Mouse (Mus musculus): ENCODE results near the gene Hoxd9.
A peak's percentile ranks its signal among the peaks of the same experiment; 100 is the strongest.

Gene Hoxd9

DNA sequence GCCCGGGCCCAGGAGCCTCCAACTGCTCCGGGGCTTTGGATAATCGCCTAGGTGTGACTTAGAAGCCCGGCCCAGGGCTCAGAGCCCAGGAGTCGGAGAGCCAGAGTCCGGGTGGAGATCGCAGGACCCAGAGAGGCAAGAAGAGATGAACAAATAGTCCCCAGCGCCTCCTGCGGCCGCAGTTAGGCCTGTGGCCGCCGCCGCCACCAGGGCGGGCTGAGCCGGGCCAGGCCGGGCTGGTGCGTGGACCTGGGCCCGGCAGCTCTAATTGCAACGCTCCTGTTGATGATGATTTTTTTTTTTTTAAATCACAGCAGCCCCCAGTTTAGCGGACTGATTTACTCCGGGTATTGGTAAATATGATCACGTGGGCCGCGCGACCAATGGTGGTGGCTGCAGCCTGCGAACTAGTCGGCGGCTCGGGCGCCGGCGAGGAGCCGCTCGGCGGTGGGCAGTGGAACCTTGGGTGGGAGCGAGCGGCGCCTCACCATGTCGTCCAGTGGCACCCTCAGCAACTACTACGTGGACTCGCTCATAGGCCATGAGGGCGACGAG lies at the start of gene Hoxd9:
TSS of gene Hoxd9 (plus strand) at position 161 of the 555 bp plus-strand sequence.
- peak; percentile 79 for DNase-seq (ENCODE audit: low spot score)

GRCm38 (mm10) chr2:74652996-74653340 lies 44.6 kb upstream of the Hoxd9 start:
- DNase-seq (ENCODE audit: low spot score), result no peak

DNA sequence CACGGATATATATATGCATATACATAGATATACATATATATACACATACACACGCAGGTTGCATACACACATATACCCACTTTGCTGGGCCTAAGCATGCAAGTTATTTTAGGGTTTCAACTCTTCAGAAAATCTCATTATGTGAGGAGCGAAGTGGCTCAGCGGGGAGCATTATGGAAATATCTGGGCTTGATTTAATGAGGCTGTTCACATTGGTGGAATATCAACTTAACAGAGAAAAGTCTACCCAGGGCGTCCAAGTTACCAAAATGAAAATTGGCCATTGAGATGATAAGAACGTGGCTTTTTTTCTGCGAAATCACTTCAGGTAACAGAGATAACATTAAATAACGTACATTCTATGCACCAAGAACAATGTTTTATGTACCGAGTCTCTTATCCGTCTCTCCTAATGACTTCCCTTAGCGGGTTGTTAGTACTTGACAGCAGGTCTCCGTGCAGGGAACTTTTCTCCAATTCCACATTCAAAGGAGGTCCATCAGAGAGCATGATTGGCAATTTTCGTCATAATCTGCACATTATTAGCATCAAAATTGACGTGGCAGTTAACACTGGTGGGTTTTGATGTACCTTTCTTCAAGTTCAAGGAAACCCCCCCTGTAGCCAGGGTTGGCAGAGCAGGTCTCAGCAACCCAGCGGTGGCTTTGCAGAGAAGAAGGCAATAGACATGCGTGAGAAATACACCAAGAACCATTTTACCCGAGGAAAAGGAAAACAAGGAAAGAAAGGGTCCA lies 43.6 kb upstream of the Hoxd9 start:
- DNase-seq (ENCODE audit: low spot score), result no peak

DNA sequence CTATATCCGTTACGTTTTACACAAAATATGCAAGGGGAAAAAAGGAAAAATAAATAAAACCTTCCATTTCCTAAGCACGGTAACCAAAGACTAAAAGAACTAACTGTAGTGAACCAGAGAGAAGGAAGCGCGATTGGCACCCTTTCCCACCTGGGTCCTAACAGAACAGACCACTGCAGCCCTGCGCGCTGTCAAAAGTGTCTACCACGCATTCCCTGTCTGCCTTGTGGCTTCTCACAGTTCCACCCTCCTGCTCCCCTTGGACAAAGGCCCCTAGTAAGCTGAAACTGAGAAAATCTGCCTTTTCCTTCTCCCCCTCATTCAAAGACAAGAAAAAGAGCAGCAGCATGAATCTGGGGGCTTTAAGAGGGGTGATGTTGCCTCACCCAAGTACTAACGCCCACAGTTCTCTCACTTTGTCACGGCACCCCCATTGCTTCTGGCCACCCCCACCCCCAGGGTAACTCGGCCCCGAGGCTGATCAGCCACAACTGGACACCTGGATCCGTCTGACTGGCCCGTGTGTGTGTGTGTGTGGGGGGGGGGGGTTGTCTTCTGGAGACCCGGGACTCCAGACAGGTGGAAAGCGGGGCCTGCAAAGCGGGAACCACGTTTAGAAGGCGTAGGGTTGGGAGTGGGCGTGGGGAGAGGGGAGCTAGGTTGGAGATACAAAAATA lies 42.6 kb upstream of the Hoxd9 start:
- no peak for DNase-seq (ENCODE audit: low spot score)

- DNase-seq (ENCODE audit: low spot score), result peak; percentile 71
Observed at GRCm38 (mm10) chr2:74655420-74655781, 42.1 kb upstream of the Hoxd9 start.

DNA sequence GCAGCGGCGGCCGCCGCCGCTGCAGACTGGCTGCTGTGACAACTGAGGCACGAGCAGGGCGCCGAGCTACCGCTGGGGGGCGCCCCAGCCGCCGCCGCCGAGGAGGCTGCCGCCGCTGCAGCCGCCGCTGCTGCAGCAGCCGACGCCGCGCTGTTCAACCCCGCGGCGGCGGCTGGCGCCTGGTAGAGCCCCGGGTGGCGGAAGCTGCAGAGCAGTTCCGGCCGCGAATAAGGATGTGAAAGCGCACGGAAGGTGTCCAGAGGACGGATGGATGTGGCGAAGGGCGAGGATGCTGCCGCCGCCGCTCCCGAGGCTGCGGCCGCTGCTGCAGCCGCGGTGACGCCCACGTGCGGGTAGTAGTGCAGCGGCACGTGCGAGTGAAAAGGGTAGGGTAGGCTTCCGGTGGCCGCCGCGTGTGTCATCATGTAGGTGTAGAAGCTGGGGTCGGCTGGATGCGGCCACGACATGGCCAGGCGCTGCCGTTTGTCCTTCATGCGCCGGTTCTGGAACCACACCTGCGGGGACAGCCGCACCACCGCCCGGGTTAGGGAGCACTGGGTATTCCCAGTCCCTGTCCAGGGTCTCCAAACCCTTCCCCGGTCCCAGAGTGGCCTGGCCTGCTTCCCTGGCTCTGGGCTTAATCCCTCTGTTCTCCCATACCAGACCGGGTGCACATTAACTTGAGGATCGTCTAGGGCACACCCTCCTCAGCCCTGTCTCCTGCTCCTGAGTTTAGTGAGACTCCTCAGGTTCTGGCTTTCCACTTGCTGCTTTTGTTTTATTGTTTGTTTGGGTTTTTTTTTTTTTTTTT lies 41.5 kb upstream of the Hoxd9 start:
- DNase-seq (ENCODE audit: low spot score), result peak; percentile 28

DNA sequence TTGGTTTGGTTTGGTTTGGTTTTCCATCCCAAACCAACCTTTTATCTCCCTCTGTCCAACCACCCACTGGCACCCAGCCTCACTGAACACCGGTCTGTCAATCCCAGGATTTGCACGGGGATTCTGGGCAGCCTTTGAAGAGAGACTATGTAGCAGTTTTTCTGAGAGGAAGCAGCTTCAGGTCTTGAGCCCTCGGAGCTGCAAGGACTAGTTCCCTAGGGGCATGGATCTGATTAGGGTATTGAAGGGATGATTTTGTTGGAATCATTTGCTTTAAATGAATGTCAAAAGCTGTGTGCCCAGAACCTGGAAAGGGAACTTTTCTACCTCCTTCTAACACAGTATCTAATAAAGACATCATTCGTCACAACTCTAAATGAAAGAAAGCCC lies 40.9 kb upstream of the Hoxd9 start:
- no peak for DNase-seq (ENCODE audit: low spot score)

- peak; percentile 7 for DNase-seq (ENCODE audit: low spot score)
Observed at GRCm38 (mm10) chr2:74657251-74658023, 40.1 kb upstream of the Hoxd9 start.

DNA sequence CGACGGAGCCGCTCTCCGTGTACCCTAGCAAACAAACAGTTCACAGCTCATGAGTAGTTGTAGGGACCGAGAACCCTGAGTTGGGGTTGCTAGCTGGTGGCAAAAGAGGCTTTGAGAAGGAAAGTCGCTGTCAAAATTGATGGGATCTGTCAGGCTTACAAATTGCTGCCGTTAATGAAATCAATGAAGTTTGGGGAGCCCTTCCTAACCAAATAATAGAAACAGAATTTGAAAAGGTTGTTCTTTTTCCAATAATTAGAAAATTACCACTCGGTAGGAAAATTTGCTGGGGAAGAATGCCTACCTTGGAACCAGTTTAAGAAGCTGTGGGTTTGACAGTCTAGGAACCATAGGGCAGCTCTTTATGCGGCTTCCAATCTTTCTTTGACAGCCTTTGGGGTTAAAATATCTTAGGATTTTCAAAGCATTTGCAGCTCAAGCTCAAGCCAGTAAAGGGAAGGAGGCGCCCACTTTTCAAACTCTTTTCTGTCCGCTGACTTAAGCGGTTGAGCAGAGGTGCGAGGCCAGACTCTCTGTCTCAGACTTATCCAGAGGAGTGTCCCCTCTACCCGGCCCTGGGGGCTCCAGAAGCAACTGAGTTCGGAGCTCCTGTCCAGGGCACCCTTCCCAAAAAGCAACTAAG lies 39.4 kb upstream of the Hoxd9 start:
- no peak for DNase-seq (ENCODE audit: low spot score)

- DNase-seq (ENCODE audit: low spot score), result peak; percentile 6
Observed at GRCm38 (mm10) chr2:74658667-74659371, 38.7 kb upstream of the Hoxd9 start.

DNA sequence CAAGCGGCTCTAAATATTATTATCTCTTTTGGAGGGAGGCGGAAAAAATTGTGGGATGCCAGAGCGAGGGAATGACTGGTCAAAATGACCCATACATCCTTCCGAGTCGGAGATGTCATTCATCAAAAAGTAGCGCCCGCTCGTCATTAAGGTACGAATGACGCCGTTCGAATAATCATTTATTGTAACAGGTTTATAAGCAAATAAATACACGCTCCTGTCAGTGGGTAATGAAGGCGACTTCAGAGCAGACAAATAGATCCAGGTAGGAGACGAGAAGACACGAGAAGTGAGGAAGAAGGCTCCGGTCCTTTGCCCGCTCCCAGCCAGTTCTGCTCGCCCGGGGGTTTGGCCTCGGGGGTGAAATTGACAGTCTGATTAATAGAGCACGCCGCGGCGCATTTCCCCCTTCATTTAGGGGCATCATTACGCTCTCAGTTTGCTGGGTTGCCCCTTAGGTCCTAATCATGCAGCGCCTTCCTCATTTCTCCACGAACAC lies 38.0 kb upstream of the Hoxd9 start, which contains the start of gene Evx2:
TSS of gene Evx2 (minus strand) at position 51 of the 499 bp plus-strand sequence.
- no peak for DNase-seq (ENCODE audit: low spot score)

GRCm38 (mm10) chr2:74660421-74661375 lies 36.8 kb upstream of the Hoxd9 start:
- DNase-seq (ENCODE audit: low spot score), result no peak

GRCm38 (mm10) chr2:74661685-74662084 lies 35.8 kb upstream of the Hoxd9 start:
- peak; percentile 39 for DNase-seq (ENCODE audit: low spot score)

GRCm38 (mm10) chr2:74663291-74663925 lies 34.1 kb upstream of the Hoxd9 start:
- DNase-seq (ENCODE audit: low spot score), result peak; percentile 65

- DNase-seq (ENCODE audit: low spot score), result no peak
Observed at GRCm38 (mm10) chr2:74666411-74666810, 31.1 kb upstream of the Hoxd9 start.

- no peak for DNase-seq (ENCODE audit: low spot score)
Observed at GRCm38 (mm10) chr2:74667191-74667841, 30.2 kb upstream of the Hoxd9 start.

- DNase-seq (ENCODE audit: low spot score), result peak; percentile 32
Observed at GRCm38 (mm10) chr2:74667842-74668357, 29.6 kb upstream of the Hoxd9 start, which contains the start of gene Hoxd13. TSS of gene Hoxd13 (plus strand) at chr2:74668310.

All from urinary bladder, postnatal 14 days (tissue).